Mouse (Mus musculus) ES-Bruce4 (cell line): ENCODE results near the gene Pbld2.

ENCODE experiments used
- CTCF ChIP-seq: IDR thresholded peaks from one replicate; pipeline ENCODE4 v1.8.1; 2011; ENCODE audit warnings: low read depth, low read length
- EP300 ChIP-seq: IDR thresholded peaks from 2 replicates; pipeline ENCODE4 v1.6.1; 2011; ENCODE audit warnings: low read depth, low read length; ENCODE audit not compliant: insufficient read depth

DNA sequence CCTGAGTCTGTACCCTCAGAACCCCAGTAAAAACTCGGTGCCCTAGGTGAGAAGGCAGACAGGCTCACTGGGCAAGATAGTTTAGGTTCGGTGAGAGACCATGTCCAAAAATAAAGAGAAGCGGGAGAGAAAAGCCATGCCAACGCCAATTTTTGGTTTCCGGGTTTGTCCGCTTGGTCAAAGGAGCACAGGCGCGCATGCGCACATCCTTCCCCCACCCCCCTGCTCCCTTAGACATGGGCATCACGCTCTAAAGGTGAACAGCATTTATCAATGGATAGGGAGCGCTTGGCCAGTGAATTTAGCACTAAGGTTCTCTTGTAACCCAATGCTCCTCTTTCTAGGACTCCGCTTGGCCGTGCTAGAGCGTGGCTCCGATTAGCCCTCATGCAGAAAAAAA lies 33.5 kb upstream of the Pbld2 start:
- TF ChIP-seq CTCF (no peak), EP300 (no peak)
